Mouse (Mus musculus): ENCODE results near the gene Trim54.

Trim54 gene

GRCm38 (mm10) chr5:31105814-31106335 lies 10.6 kb upstream of the Trim54 start, which contains the start of gene Dnajc5g:
TSS of gene Dnajc5g (plus strand) at chr5:31106285.
- no peak for DNase-seq (ENCODE audit: low spot score in 2 of 2)

GRCm38 (mm10) chr5:31108000-31108490 lies 8.5 kb upstream of the Trim54 start, which contains the start of gene Slc30a3:
TSS of gene Slc30a3 (minus strand) at chr5:31108237.
- no peak for DNase-seq (ENCODE audit: low spot score in 2 of 2)

GRCm38 (mm10) chr5:31110781-31111180 lies 5.7 kb upstream of the Trim54 start:
- no peak for DNase-seq (ENCODE audit: low spot score in 2 of 2)

GRCm38 (mm10) chr5:31116912-31117311 lies 400 bp downstream of the Trim54 start:
- no peak for DNase-seq (ENCODE audit: low spot score in 2 of 2)

DNA sequence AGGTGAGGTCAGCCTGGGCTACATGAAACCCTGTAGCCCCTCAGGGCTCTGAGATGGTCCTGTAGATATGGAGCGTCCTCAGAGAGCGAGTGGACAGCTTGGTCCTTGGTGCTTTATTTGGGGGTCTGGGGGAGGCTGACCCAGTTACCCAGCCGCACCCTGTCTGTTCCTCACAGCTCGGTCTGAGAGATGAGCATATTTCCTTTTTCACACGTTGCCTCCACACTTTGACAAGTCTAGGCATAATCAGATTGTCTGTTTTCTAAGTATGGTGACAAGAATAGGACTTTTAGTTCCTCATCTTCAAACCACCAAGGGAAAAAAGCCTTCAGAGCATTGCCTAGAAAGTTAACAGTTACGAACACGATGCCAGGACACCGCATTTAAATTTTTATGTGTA lies 4.6 kb downstream of the Trim54 start:
- no peak for DNase-seq (ENCODE audit: low spot score in 2 of 2)

- DNase-seq (ENCODE audit: low spot score in 2 of 2): no peak
Measured at GRCm38 (mm10) chr5:31123481-31123880, 7.0 kb downstream of the Trim54 start.

- DNase-seq (ENCODE audit: low spot score in 2 of 2): no peak
Measured at GRCm38 (mm10) chr5:31126050-31126449, 9.5 kb downstream of the Trim54 start.

GRCm38 (mm10) chr5:31136730-31137424 lies 20.4 kb downstream of the Trim54 start:
- no peak for DNase-seq (ENCODE audit: low spot score in 2 of 2)

GRCm38 (mm10) chr5:31137658-31138057 lies 21.1 kb downstream of the Trim54 start:
- DNase-seq (ENCODE audit: low spot score in 2 of 2): no peak

DNA sequence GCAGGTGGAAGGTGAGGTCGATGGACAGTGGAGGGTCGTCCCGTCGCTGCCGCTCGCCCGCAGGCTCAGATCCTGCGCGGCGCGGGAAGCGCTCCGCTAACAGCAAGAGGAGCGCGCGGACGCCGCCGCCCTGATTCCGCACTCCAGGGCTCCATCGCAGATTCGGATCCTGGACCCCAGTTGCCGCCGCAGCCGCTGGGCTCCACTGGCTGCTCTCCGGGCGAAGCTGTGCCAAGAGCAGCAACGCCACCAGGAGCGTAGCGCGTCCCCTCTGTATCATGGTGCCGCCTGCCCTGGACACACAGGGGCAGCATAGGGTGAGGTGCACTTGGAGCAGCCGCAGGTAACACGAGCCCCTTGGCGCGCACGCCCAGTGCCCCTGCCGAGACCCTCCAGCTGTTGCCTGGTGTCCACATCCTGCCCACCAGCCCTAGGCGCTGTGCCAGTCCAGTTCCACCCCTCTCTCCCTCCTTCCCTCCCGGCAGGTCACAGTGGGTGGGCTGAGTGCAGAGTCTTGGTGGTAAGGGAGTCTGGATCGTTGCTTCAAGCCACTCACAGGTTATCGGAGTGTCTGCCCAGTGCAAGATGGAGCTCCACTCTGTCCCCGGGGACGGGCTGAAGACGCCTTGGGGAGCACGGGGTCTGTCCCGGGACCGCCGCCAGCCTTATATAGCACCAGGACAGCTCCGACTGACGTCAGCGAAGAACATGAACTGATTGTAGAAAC lies 21.9 kb downstream of the Trim54 start, which contains the start of gene Ucn:
Gene Ucn (minus strand): TSS at position 589 of the 727 bp plus-strand sequence.
- DNase-seq (ENCODE audit: low spot score in 2 of 2): no peak

GRCm38 (mm10) chr5:31138968-31139425 lies 22.5 kb downstream of the Trim54 start:
- DNase-seq (ENCODE audit: low spot score in 2 of 2): no peak

- DNase-seq (ENCODE audit: low spot score in 2 of 2): no peak
Measured at GRCm38 (mm10) chr5:31149781-31150180, 33.3 kb downstream of the Trim54 start.

DNA sequence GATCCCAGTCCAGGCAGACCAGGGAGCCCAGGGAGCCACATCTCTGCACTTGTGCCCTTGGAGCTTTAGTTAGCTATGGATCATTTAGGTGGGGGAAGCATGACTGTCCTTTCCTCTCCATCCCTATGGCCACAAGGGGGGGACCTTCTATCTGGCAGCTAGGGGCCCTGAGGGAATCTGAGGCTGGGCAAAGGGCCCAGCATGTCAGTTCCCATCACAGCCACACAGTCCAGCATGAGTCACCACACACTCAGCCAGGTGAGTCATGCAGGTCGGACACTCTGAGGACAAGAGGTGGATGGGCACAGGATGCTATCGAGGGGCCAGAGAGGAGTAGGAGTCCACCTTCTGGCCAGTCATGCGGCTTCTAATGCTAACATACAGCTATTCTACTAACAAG lies 35.2 kb downstream of the Trim54 start:
- DNase-seq (ENCODE audit: low spot score in 2 of 2): no peak

- no peak for DNase-seq (ENCODE audit: low spot score in 2 of 2)
Measured at GRCm38 (mm10) chr5:31153516-31154151, 37.1 kb downstream of the Trim54 start.

- DNase-seq (ENCODE audit: low spot score in 2 of 2): peak; percentile 71 to 85
Measured at GRCm38 (mm10) chr5:31154152-31154553, 37.6 kb downstream of the Trim54 start, which contains the start of gene Mpv17. TSS of gene Mpv17 (minus strand) at chr5:31154251.

- no peak for DNase-seq (ENCODE audit: low spot score in 2 of 2)
Measured at GRCm38 (mm10) chr5:31162462-31162861, 46.0 kb downstream of the Trim54 start.

DNA sequence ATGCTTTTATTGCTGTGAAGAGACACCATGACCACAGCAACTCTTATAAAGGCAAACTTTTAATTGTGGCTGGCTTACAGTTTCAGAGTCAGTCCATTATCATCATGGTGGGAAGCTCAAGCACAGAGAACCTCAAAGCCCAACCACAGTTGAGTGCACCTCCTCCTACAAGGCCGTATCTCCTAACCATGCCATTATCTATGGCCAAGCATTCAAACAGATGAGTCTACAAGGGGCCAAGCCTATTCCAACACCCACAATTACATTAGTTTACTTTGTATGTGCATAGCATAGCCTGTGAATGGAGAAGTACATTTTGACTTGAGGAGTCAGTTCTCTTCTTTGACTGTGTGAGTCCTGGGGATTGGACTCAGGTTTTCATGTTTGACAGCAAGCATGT lies 48.4 kb downstream of the Trim54 start:
- no peak for DNase-seq (ENCODE audit: low spot score in 2 of 2)

GRCm38 (mm10) chr5:31168630-31169029 lies 52.1 kb downstream of the Trim54 start:
- DNase-seq (ENCODE audit: low spot score in 2 of 2): no peak

DNA sequence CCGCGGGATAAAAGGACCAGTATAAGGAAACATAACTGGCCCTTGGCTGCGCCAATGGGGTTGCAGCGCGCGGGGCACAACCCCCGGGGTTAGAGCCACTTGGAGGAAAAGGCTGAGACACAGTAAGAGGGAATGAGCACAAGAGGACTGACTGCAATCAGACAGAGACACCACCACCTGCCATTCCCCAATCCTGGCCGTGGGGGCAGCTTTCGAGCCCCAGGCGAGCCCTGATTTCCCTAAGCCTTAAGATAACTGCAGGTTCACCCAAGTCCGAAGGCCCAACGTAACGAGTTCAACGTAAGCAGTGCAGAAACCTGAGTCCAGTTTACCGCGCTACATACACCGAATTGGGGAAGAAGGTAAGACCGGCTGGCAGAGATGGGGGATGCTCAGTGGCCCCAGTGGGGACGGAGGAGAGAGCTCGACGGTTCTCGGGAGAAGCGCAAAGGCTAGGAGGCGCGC lies 62.8 kb downstream of the Trim54 start:
- peak in 1 of 2 experiments; percentile 75 for DNase-seq (ENCODE audit: low spot score in 2 of 2)

DNA sequence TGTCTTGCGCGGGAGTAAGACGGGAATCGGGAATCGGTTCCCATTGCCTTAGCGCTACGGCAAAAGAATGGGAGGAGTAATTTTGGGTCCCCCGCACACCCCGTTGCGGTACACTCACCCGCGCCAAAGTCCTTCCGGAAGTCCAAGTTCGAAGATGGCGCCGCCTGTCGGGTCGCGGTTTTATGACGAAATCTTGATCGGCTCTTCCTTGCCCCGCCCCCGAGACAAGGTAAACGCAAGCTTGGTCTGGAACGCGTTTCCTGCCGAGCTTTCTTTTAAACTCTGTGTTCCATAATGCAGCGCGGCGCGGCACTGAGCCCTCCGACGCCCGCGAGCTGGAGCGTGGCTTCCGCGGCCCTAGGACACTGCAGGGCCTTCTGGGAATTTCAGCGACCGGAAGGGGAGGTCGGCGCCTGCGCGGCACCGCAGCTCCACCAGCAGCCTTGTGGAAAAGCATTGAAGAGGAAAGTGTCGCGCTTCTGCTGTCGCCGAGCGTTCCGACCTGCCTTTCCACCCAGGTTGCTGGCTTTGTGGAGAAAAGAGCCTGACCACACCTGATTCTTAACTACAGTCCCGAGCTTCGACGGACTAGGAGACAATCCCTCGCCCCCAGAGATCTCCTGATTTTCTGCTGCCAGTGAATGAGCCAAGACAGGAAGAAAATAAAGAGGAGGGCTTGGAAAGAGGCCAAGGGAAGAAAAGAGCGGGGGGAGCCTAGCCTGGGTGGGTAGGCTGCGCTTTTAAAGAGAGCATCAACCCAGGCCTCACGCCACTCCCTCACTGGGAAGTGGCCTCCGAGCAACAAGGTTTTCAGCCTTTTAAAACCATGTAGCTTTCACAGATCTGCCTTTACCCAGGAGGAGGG lies 63.5 kb downstream of the Trim54 start, which contains the start of the genes Gm29609 and Gtf3c2:
Gene Gm29609 (minus strand): TSS at position 146 of the 865 bp plus-strand sequence.
Gene Gtf3c2 (minus strand): TSS at position 379 of the 865 bp plus-strand sequence.
- peak; percentile 92 to 96 for DNase-seq (ENCODE audit: low spot score in 2 of 2)
